Mouse (Mus musculus) adrenal gland, adult 2 months (tissue): Measurements from ENCODE around the gene Txndc9. TPM values are rescaled to one million over a fixed set of nuclear protein-coding genes. Genes with fewer than 3 reads are reported as not detected.

Experiments used
- DNase-seq: peaks from one replicate; pipeline ENCODE4 v3.0.0; 2021
- long read RNA-seq: library from polyadenylated mRNA; stranded (forward); transcript quantifications from one replicate; pipeline ENCODE4 v2.0.0, GENCODE M21; 2021
- polyA plus RNA-seq: library from polyadenylated mRNA; depleted of rRNA; stranded (reverse); fragments of >200 nt; gene quantifications from 2 replicates; pipeline ENCODE4 v1.2.3, GENCODE M21; 2012; rRNA removed
- total RNA-seq, 2 experiments: library from RNA; stranded (reverse); gene quantifications; 2 replicates each; pipeline ENCODE4 v1.2.3; 2021

Gene Txndc9
- total RNA-seq = 10 to 100 TPM; 67.1 to 84.1 TPM
- 2.3 and 2.8 TPM in 2 replicates for polyA plus RNA-seq
- long read RNA-seq, transcript Txndc9-201 (5 exons, 3,381 nt) = major isoform, 41 of 68 reads
- long read RNA-seq, transcript Txndc9-207 (5 exons, 1,444 nt) = minor isoform, 5 of 68 reads
- long read RNA-seq, transcript Txndc9-208 (5 exons, 1,699 nt) = minor isoform, 19 of 68 reads
- long read RNA-seq, partial matches to known transcripts = 2 of 68 reads
- long read RNA-seq, other reads (novel, unspliced or antisense) = 0 of 68 reads

DNA sequence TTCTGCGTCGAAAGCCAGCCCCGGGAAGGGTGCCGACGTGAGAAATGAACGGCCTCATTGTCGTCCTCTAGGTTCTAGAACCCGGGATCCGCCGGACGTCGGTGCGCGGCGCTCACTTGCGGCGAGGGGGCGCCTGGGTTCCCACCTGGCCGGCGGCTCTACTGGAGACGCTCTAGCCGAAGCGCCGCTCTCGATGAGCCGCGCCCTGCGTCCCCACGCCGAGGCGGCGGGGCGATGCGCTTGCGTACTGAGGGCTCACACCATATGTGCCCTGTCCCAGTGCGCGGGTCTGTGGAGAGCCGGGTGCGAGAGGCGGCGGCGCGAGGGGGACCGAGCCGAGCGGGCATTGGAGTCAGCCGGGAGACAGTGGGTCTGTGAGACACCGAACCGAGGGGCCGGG, at the start of gene Txndc9, which contains the start of gene Eif5b:
Gene Txndc9, minus strand, starts transcription at position 27 of the 400 bp plus-strand sequence.
Gene Eif5b, plus strand, starts transcription at position 144 of the 400 bp plus-strand sequence.
- peak; percentile 97 for DNase-seq

DNA sequence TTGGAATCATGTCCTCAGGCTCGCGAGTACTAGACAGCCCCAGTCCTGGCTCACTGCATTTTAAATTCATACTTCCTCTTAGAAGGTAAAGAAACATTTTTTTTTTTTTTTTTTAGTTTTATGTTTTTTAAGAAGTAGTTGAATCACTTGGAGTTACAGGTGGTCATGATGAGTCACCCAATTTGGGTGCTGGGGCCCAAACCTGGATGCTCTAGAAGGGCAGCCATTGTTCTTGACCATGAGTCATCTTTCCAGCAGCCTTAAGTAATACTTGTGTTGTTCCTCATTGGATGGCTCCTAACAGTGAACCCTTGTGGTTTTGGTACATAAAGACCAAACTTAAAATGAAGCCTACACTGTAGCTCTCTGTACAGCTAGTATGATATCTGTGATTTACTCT, 41.2 kb upstream of the Txndc9 start:
- no peak for DNase-seq

DNA sequence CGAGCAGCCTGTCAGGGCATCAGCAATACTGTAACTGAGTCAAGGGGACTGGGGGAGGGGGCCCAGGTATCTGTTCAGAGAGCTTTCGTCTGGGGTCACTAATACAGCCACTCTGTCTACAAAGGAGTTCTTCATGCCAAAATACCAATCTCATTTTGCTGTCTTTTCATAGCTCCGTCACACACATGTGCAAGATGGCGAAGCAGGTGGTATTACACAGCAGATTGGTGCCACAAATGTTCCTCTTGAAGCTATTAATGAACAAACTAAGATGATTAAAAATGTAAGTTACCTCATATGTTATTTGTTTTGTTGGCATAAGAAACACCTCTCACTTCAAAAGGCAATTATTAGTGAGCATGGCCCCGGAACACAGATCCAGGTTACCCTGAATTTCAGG, 39.7 kb upstream of the Txndc9 start:
- no peak for DNase-seq

DNA sequence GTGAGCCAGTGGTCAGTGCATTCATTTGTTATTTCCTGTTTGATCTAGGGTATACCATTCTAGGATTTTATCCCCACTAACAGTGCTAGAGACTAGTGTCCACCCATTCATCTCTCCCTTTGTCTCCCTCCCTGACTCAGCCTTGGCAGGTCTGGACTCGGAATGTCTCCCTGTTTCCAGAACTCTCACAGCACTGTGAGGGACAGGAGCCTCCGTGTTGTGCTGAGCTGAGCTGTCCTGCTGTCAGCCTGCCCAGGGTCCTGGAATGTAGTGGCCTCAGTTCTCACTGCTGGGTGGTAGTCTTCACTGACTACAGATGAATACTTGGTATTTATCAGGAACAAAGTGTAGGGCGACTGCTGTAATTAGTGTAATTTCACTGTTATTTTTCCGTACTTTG, 37.8 kb upstream of the Txndc9 start:
- no peak for DNase-seq

DNA sequence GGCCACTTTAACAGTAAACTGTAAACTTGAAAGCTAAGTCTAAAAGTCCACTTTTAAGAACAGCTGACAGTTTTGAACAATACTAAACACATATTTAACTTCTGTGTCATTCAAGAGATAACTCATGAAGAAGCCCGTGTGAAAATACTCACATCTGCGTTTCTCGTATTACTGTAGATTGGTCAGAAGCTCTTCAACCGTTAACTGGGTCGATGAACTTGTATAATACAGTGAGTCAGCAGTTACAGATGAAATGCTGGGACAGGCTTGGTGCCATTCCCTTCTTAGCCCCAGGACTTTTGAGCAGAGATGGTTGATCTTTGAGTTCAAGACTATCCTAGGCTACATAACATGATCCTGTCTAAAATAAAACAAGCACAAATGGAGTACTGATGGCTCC, 33.7 kb upstream of the Txndc9 start:
- no peak for DNase-seq

- DNase-seq = no peak
These were observed 29.6 kb upstream of the Txndc9 start for GRCm38 (mm10) chr1:38027301-38027700.

DNA sequence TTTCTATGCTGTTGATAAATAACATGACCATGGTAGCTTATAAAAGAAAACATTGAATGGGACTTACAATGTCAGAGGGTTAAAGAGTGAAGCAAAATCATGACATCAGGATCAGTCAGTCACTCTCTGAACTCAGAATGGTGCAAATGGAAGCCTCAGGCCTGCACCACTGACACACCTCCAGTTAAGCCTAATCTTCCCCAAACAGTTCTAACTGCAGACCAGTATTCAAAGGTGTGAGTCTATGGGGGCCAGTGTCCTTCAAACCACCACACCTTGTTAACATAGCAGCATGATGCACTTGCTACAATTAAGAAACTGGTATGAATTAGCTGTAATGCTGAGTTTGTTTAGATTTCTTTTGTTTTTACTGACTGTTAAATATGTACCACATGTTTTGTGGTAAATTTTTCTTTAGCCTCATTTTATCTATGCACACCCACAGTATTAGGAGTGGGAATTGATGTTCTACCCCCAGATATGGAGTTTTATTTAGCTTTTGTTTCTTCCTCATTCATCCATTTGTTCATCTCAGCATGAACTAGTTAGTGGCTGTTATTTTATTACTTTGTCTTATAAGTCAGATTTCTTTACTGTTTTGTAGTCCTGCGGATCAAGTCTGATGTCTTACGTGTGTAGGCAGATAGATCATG, 17.0 kb upstream of the Txndc9 start:
- no peak for DNase-seq

DNA sequence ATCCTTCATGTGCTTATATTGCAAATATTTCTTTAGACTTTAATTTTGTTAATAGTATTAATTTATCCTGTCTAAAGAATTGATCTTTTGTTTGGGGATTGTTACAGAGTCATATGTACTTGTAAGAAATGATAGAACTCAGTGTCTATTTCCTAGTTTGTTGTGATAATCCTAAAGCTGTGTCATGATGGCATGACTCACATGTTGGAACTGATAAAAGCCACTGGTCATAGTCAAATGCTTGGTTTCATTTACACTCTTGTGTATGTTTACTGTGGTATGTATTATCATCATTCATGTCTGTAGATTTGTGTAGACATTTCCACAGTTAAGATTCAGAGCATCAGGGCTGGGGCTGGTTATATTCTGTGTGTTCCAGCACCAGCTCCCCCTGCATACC, 14.8 kb upstream of the Txndc9 start:
- DNase-seq = no peak

GRCm38 (mm10) chr1:38012104-38012503, 14.4 kb upstream of the Txndc9 start:
- DNase-seq = no peak

DNA sequence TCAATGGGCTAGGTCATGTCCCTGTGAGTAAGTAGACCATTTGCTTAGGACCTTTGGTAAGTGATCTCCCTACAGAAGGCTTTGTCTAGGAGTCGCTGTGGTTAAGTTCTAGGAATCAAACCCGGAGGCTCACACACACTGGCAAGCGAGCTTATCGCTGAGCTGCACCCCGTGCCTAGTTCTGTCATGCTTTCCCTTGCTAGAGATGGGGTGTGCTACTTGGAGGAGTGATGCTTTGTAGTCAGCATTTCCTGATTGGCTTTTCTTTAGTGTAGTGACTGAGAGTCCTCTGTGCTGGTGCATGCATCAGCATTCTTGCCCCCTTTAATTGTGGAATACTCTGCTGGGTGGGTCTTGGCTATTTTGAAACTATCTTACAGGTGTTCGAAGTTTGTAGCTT, 14.0 kb upstream of the Txndc9 start:
- DNase-seq = no peak

DNA sequence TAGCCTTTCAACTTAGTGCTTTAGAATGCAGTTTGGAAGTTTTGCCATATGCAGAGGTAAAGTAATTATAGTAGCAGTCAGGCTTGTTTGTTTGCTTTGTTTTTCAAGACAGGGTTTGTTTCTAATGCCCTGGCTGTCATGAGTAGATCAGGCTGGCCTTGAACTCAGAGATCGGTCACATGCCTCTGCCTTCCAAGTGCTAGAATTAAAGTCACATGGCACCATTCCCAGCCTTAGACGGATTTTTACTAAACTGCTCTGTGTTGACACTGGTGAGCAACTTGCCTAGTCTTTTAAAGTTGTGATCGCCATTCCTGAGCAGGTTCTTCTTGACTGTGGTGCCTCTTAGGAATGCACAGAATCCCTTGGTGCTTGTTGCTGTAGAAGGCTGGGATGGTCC, 9.0 kb upstream of the Txndc9 start:
- peak; percentile 72 for DNase-seq

GRCm38 (mm10) chr1:38003046-38003445, 5.4 kb upstream of the Txndc9 start:
- DNase-seq = no peak

DNA sequence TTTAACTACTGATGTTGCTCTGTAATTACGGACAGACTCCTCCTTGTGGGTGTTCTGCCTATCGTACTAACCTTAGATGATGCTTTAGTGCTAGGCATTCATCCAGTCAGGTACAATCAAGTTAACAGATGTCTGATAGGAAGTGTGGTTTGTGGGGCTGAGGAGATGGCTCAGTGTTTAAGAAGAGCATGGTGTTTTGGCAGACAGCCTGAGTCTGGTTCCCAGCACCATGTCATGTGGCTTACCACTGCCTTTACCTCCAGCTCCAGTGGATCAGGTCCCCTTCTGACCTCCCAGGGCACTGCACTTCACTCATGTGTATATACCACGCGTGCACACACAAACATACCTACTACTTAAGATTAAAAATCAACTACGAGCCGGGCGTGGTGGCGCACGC, 4.3 kb upstream of the Txndc9 start:
- DNase-seq = no peak

DNA sequence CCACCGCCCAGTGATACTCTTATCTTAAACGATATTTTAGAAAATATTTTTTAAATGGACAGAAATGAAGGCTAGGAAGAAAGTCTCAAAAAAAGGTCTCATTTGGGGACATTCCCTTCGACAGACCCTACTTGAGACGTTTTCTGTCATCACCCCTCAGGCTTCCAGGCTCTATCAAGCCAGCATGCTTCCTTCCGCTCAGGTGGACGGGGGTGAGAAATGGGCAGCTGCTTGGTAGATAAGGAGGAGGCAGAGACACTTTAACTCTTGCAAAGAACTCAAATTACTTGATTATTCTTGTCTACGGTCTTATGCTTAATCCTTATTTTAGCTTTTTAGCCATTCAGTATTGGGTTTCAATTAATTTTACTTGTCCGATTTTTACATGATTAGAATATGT, 3.2 kb upstream of the Txndc9 start:
- DNase-seq = no peak

DNA sequence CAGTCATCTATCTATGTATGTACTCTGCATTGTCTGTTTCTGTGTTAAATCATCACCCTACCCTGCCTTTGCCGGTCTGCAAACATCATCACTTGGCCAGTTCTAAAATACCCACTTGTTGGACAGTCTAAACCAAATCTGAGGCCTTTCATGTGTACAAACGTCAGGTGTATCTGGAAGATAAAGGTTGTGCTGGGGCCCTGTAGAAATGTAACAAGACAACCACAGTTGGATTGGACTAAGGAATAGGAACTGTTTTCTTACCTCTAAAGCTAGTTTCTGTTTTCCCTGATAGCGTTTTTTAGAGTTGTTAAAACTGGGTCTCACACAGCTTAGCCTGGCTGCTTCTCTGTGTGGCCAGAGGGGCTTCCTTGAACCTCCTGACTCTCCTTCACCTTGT, 1.9 kb upstream of the Txndc9 start:
- no peak for DNase-seq

DNA sequence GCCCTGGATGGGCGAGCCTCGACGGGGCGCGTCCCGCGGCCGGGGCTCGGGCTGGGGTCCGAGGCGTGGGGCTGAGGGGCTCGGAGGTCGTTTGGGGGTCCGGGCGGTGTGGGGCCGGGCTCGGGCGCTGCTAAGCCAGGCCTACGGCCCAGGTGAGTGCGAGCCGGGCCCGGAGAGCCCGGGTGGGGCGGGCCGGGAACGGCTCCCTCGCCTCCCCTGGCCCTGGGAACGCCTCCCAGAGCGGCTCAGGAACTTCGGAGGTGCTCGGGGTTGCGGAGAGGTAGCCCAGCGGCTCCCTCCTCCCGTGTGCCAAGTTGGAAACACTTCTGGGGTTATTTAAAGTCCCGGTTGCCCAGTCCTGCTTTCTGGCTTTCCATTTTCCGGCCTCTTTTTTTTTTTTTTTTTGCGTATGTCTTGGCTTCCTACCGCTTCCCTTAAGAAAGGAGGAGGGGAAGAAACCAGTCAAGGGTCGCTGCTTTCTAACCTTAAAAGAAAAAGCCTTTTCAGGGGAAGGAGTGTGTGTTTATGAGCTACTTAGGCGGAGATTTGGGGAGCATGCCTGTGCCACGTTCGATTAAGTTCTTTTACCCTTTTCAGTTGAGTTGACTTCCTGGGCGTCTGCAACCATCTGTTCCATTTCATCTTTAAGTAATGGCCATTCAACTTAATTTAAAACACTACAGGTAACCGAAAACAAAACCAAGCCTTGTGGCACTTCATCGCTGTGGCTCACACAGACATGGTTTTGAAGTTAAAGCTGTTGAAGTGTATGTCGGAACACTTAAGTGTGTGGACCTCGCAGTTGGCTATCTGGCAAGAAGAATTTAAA, 892 bp upstream of the Txndc9 start:
- no peak for DNase-seq

GRCm38 (mm10) chr1:37996877-37997484, 712 bp downstream of the Txndc9 start:
- DNase-seq = peak; percentile 99

GRCm38 (mm10) chr1:37996226-37996625, 1.5 kb downstream of the Txndc9 start:
- DNase-seq = no peak

GRCm38 (mm10) chr1:37987856-37988255, 9.8 kb downstream of the Txndc9 start:
- no peak for DNase-seq

DNA sequence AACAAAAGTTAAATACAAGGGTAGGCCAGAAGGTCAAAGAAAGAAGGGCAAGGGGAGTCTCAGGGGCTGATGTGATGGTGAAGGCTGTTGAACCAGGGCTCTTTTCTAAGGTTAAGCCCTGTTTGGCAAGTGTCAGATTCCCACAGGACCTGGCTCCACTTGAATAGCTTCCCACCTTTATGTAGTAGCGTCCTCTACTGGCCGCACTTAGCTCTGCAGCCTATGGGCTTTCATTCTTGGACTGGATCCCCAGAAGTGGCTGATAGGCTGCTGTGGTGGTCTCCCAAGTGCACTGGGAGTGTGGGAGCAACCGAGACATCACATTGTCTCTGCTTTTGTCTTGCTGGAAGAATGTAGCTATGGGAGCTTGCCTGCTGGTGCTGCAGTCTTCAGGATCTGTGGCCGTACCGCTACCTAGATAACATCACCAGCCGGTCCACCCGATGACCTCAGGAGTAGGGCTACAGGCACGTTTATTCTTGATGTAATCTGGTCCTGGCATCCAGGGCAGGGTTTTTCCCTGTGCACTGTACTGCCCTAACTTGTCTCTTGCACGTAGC, 11.8 kb downstream of the Txndc9 start:
- peak; percentile 50 for DNase-seq

DNA sequence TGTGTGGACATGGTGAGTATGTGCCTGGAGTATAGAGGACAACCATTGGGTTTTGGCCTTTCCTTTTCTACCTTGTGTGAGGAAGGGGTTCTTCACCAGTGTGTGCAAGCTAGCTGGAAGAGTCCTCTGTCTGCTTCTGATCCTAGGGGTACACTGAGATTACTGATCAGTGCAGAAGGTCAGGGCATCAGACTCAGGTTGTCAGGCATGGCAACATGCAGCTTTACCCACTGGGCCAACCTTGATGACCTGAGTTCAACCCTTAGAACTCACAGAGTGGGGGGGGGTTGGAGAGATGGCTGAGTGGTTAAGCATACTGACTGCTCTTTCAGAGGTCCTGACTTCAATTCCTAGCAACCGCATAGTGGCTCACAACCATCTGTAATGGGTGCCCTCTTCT, 13.4 kb downstream of the Txndc9 start:
- DNase-seq = no peak

GRCm38 (mm10) chr1:37977303-37977702, 20.4 kb downstream of the Txndc9 start:
- DNase-seq = peak; percentile 23
